Mouse (Mus musculus) myocyte (in vitro differentiated cells): ENCODE data around the gene Hoxd9.

ENCODE experiments used
- MAX ChIP-seq: IDR thresholded peaks from one replicate; pipeline ENCODE4 v1.6.1; 2011; ENCODE audit warnings: low read depth, mild to moderate bottlenecking, control low read depth
- POLR2A ChIP-seq: IDR thresholded peaks from one replicate; pipeline ENCODE4 v1.6.1; 2011; ENCODE audit warnings: low read depth, mild to moderate bottlenecking, control low read depth, moderate library complexity; ENCODE audit not compliant: insufficient read length
- TCF12 ChIP-seq: IDR thresholded peaks from one replicate; pipeline ENCODE4 v1.6.1; 2011; ENCODE audit warnings: mild to moderate bottlenecking, control low read depth; ENCODE audit not compliant: poor library complexity, insufficient read depth, severe bottlenecking

DNA sequence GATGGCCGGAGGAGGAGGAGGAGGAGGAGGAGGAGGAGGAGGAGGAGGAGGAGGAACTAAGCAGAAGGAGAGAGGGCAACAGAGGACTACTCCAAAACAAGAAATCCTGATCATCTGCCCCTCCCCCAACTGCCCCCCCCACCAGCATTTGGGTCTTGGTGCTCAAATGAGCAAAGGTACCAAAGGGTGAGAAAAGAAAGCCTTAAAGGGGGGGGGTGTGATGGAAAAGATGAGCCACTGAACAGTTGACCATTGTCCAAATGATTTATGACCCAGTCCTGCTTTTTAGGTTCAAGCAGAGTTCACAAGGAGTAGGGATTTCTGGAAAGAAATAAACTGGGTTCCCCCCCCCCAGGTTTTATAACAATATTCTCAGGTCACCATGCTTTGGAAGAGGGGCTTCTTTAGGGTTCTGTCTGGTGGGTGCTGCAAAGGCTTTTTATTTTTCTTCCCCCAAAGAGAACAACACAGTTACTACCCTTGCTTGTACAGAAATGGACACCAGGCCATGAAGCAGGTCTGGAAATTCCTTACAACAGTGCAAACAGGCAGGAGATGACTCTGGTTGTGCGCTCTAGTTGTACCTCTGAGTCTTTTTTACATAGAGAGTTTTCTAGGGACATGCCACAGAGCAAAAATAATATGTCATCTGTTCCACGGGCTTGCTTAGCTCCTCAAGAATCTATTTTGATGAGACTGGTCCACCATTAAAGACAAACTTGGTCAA, 43.9 kb downstream of the Hoxd9 start:
- TF ChIP-seq TCF12 (no peak), MAX (no peak), POLR2A (no peak)
